Mouse (Mus musculus) spleen, postnatal 0 days (tissue): ENCODE results near the gene Ccdc184. TPM values are rescaled to one million over a fixed set of nuclear protein-coding genes. Genes with fewer than 3 reads are reported as not detected.

ENCODE experiments used
- polyA plus RNA-seq: library from polyadenylated mRNA; unstranded; fragments of >200 nt; fragmentation: Nextera tagmentation; extraction: Ambion mirVana; gene quantifications from 2 replicates; pipeline ENCODE4 v1.2.1, GENCODE M21; 2015

Gene Ccdc184
- polyA plus RNA-seq, result 0.07 TPM in 1 of 2 replicates, not detected in the other

GRCm38 (mm10) chr15:98166963-98167644 lies at the start of gene Ccdc184:
Gene Ccdc184, plus strand, starts transcription at chr15:98167158.

GRCm38 (mm10) chr15:98165525-98165924 lies 1.4 kb upstream of the Ccdc184 start, which contains the start of gene Asb8:
Gene Asb8, minus strand, starts transcription at chr15:98165625.

GRCm38 (mm10) chr15:98195442-98195841 lies 28.5 kb downstream of the Ccdc184 start, which contains the start of gene Olfr288:
Gene Olfr288, minus strand, starts transcription at chr15:98195542.

Other genes starting within 250 kb of the Ccdc184 start
- gene Tmem106c, start 203.0 kb upstream of the Ccdc184 start, polyA plus RNA-seq, result 20.0 and 24.5 TPM in 2 replicates
- 0.04 TPM in 1 of 2 replicates, not detected in the other for gene Col2a1, start 162.5 kb upstream of the Ccdc184 start, polyA plus RNA-seq
- 25.9 and 26.0 TPM in 2 replicates for gene Pfkm, start 74.6 kb upstream of the Ccdc184 start, polyA plus RNA-seq
- gene Senp1, start 73.4 kb upstream of the Ccdc184 start, polyA plus RNA-seq, result 16.4 and 18.6 TPM in 2 replicates
- 23.8 and 26.0 TPM in 2 replicates for gene Asb8, start 1.5 kb upstream of the Ccdc184 start, polyA plus RNA-seq
- not detected in 2 replicates for gene Olfr288, start 28.4 kb downstream of the Ccdc184 start, polyA plus RNA-seq
- gene Gm44579, start 53.8 kb downstream of the Ccdc184 start, polyA plus RNA-seq, result not detected in 2 replicates
- not detected in 2 replicates for gene Olfr287, start 53.9 kb downstream of the Ccdc184 start, polyA plus RNA-seq
- gene Olfr286, start 67.3 kb downstream of the Ccdc184 start, polyA plus RNA-seq, result not detected in 2 replicates
- not detected in 2 replicates for gene H1fnt, start 90.1 kb downstream of the Ccdc184 start, polyA plus RNA-seq
- 0.10 and 0.13 TPM in 2 replicates for gene Zfp641, start 129.0 kb downstream of the Ccdc184 start, polyA plus RNA-seq
- not detected in 2 replicates for gene Olfr285, start 150.2 kb downstream of the Ccdc184 start, polyA plus RNA-seq
- not detected in 2 replicates for gene Olfr284, start 173.8 kb downstream of the Ccdc184 start, polyA plus RNA-seq
- gene Olfr283, start 213.8 kb downstream of the Ccdc184 start, polyA plus RNA-seq, result not detected in 2 replicates